Mouse (Mus musculus) liver, adult 2 months (tissue): ENCODE measurements around the gene Dnm3.

Source experiments
- CTCF ChIP-seq: fragments of 200-500 bp; IDR thresholded peaks from 2 replicates; pipeline ENCODE4 v1.5.1; 2011; ENCODE audit warnings: low read depth, low read length, control low read depth
- POLR2A ChIP-seq: fragments of 200-500 bp; IDR thresholded peaks from 2 replicates; pipeline ENCODE4 v1.6.1; 2011; ENCODE audit warnings: low read length, control low read depth; ENCODE audit not compliant: insufficient read depth; ENCODE audit errors: extremely low read depth

GRCm38 (mm10) chr1:162083886-162084478 lies 393.9 kb downstream of the Dnm3 start:
- no peak for TF ChIP-seq POLR2A
- no peak for TF ChIP-seq CTCF
